Mouse (Mus musculus) layer of hippocampus, postnatal 10 days (tissue): ENCODE data around the gene 1810013L24Rik. TPM values are rescaled to one million over a fixed set of nuclear protein-coding genes. Genes with fewer than 3 reads are reported as not detected.
A peak's percentile ranks its signal among the peaks of the same experiment; 100 is the strongest.
"Not testable (repeated sequence)": the region's sequence is repeated elsewhere in the genome, so short reads cannot be mapped to it uniquely, and the experiment has no call there.

Experiments
- DNase-seq, 2 experiments: peaks; one replicate each; pipeline ENCODE4 v3.0.0; 2021; ENCODE audit warnings: low spot score in 2 of 2
- total RNA-seq, 2 experiments: library from RNA; stranded (reverse); gene quantifications; 2 replicates each; pipeline ENCODE4 v1.2.3; 2021

The 1810013L24Rik gene
- total RNA-seq, 2 experiments from 2014 or later: 119 to 135 TPM

DNA sequence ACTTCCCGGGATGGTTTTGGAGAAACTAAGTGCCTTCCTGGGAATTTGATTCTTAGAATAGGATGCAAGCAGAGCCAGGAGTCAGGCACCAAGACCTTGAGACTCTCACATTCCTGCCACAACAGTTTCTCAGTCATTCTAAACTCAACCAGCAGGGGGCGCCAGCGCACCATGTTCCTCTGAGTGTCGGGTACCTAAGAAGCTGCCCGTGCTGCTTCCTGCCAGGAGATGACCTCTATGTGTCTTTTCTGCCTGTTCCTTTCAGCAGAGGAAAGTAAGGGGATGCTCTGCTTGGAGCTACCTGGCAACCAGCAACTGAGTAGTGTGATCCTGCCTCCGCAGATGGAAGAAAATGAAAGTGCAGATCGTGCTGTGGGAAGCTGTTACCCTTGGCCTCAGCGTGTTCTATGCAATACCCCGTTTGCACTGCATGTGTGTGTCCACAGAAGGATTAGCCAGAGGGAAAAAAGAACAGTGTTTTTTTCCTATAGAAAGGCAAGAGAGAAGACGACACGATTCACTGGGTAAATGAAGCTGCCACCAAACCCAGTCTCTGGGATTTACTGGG, 53.9 kb downstream of the 1810013L24Rik start:
- peak; percentile 95 for DNase-seq

DNA sequence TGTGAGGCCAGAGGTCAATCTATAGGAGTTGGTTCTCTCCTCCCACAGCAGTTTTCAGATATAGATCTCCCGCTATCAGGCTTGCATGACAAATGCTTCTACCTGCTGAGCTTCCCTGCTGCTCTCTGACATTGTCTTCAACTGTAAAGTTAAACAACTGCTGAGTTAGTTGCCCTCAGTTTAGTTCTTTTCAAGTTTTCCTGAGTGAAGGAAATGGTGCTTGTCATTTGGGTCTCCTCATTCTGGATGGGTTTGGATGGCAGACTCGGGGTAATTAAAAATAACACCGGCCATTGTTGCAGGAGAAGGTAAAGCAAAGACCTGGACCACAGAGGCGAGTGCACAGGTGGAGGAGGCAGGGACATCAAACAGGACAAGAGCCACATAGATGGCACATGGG, 64.3 kb downstream of the 1810013L24Rik start:
- not testable (repeated sequence) for DNase-seq

DNA sequence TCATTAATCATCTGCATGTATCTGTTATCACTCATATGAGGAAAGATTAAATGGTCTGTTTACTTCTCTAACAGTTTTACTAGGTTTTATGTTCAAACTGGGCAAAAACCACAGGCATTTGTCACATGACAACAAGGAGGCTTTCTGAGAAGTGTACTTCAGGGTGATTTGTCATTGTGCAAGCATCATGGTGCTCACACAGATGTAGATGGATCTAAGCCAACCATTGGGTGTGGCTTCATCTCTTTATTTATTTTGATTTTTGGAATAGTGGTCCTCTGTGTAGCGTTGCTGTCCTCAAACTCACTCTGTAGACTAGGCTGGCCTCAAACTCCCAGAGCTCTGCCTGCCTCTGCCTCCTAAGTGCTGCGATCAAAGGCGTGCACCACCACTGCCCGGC, 65.4 kb downstream of the 1810013L24Rik start:
- DNase-seq: no peak

DNA sequence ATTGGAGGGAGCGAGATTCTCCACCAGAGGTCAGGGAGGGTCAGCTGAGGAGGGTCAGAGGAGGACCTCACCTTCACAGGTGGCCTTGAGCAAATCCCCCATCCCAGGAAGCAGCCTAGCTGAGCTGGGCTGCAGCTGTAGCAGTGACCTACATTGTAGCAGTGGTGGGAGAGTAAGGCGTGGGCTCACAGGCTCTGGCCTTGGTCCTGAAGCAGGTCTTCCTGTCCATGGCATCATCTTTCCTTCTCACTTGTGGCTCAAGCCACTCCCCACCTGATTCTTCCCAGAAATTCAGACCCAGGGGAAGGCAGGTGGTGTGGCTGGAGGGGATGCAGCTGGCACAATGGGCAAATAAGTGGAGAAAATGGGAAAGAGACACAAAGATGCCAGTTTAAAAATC, 76.2 kb downstream of the 1810013L24Rik start:
- DNase-seq: not testable (repeated sequence)

Other genes starting within 250 kb of the 1810013L24Rik start
- 10 to 100 TPM; 32.3 to 32.5 TPM for gene Pmm2, start 192.4 kb upstream of the 1810013L24Rik start, total RNA-seq
- gene Tmem186, start 192.4 kb upstream of the 1810013L24Rik start, total RNA-seq: 10 to 100 TPM; 10.9 to 11.1 TPM
- gene Carhsp1, start 157.9 kb upstream of the 1810013L24Rik start, total RNA-seq: 10 to 100 TPM; 21.8 to 22.1 TPM
- not detected for gene Gm5767, start 149.3 kb upstream of the 1810013L24Rik start, total RNA-seq
- gene Usp7, start 37.8 kb upstream of the 1810013L24Rik start, total RNA-seq: 100 to 1,000 TPM; 153 to 157 TPM